Mouse (Mus musculus): Measurements from ENCODE around the gene Arhgef28.

GRCm38 (mm10) chr13:98204371-98204770, 1.9 kb downstream of the Arhgef28 start:
- TF ChIP-seq CTCF (IDR thresholded peaks at IDR 0.05; ENCODE audit: insufficient read depth, low read depth, low read length) = no peak
- TF ChIP-seq POLR2A (IDR thresholded peaks at IDR 0.05; ENCODE audit: insufficient read depth, low read depth, low read length) = no peak
